Mouse (Mus musculus): Measurements from ENCODE around the gene 3110082I17Rik. TPM values are rescaled to one million over a fixed set of nuclear protein-coding genes. Genes with fewer than 3 reads are reported as not detected.
A peak's percentile ranks its signal among the peaks of the same experiment; 100 is the strongest.

The 3110082I17Rik gene
- polyA plus RNA-seq, 1 experiment from 2014 or later: 17.0 TPM

DNA sequence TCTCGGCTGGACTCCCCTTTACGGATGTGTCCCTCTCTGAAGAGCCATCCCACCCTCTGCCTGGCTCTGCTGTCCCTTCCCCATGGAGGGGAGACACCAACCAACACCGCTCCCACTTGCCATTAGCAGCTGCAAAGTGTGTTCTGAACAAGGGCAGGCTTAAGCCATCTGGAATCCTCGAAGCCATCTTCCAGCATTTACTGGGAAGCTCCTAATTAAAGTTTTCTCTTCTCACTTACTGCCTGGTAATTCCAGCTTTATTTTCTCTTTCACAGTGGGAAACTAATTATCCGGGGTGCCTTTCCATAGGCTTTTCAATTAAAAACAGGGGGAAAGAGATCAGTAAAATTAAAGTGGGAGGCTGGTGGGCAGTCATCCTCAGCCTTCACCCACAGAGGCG is 28.0 kb downstream of the 3110082I17Rik start:
- H3K4me1 ChIP-seq (ENCODE audit: control insufficient read depth in 2 of 2, insufficient read depth in 2 of 2, low read length in 2 of 2): peaks cover 8 to 17% of the 10 kb centered on the region in 2 experiments; a peak in 3 of 4 replicates
- H3K36me3 ChIP-seq (ENCODE audit: control insufficient read depth, insufficient read depth, low read length): no peaks in the 10 kb centered on the region
- H3K4me3 ChIP-seq (ENCODE audit: control insufficient read depth in 1 of 2, insufficient read depth in 1 of 2, low read depth in 1 of 2, low read length in 2 of 2): no peak overlapping the region
- ATAC-seq (ENCODE audit: insufficient number of reproducible peaks, insufficient read depth, low FRiP score, low read depth): no peak
- H3K27ac ChIP-seq (replicated peaks in 1 of 2; ENCODE audit: control insufficient read depth in 1 of 2, insufficient read depth in 1 of 2, low read depth in 2 of 2, low read length in 2 of 2): no peak overlapping the region
- H3K9me3 ChIP-seq (ENCODE audit: control insufficient read depth, low read length): no peaks in the 10 kb centered on the region
- H3K9ac ChIP-seq (ENCODE audit: low read length): no peak overlapping the region
- no peaks in the 10 kb centered on the region for H3K27me3 ChIP-seq (ENCODE audit: control insufficient read depth, insufficient read depth, low read length)
- H3K4me2 ChIP-seq (ENCODE audit: low read length): no peak overlapping the region
- WGBS: 81% methylated on average over 6 of the region's 6 CpGs

DNA sequence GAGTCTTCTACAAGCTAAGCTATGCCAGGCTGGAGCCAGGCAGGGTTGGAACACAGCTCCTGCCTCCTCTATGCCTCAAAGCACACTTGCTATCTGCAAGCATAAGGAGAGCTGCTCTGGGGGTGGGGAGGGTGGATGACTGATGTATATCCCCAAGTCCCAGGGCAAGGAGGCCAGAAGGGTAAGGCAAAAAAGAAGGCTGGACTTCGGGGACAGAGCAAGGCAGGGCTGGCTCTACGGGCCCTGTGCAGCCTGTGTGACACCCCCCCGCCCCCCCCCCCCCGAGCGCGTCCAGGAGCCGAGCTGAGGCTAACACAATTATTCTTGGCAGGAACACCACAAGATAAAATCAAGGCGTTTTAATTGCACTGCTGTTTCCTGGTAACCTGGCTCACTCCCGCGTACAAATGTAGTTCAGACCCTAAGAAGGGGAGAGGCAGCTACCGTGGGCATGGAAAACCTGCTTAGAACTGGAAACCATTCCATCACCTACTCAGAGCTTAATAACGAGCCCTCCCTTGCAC is 30.4 kb downstream of the 3110082I17Rik start:
- WGBS: 30% methylated on average over 12 of the region's 12 CpGs
- Histone ChIP-seq H3K27ac (replicated peaks in 1 of 2; ENCODE audit: control insufficient read depth in 1 of 2, insufficient read depth in 1 of 2, low read depth in 2 of 2, low read length in 2 of 2) (no peak overlapping the region), H3K4me1 (ENCODE audit: control insufficient read depth in 2 of 2, insufficient read depth in 2 of 2, low read length in 2 of 2) (peaks cover 8 to 17% of the 10 kb centered on the region in 2 experiments; a peak in 3 of 4 replicates), H3K27me3 (ENCODE audit: control insufficient read depth, insufficient read depth, low read length) (no peaks in the 10 kb centered on the region), H3K9ac (ENCODE audit: low read length) (no peak overlapping the region), H3K4me3 (ENCODE audit: control insufficient read depth in 1 of 2, insufficient read depth in 1 of 2, low read depth in 1 of 2, low read length in 2 of 2) (no peak overlapping the region), H3K36me3 (ENCODE audit: control insufficient read depth, insufficient read depth, low read length) (no peaks in the 10 kb centered on the region), H3K4me2 (ENCODE audit: low read length) (no peak overlapping the region), H3K9me3 (ENCODE audit: control insufficient read depth, low read length) (no peaks in the 10 kb centered on the region)
- no peak for ATAC-seq (ENCODE audit: insufficient number of reproducible peaks, insufficient read depth, low FRiP score, low read depth)

DNA sequence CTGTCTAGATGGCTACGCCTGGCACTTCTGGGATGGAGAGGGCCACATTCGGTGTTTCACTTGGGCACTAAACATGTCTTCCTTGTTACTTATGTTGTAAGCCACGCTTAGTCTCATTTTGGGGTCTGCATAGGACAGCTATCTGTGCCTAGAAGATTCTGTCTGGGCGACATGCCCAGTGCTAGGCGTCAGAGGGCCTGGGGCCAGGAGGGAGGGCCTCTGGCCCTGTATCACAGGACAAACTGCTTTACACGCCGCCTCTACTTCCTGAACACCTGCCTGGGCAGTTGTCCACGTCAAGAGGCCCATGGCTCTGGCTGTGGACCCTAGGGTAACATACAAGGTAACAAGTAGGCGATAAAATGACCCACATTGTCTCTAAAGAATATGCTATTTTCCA is 32.3 kb downstream of the 3110082I17Rik start:
- 49% methylated on average over 9 of the region's 9 CpGs for WGBS
- no peak overlapping the region for H3K4me2 ChIP-seq (ENCODE audit: low read length)
- peaks cover 15% of the 10 kb centered on the region for H3K27me3 ChIP-seq (ENCODE audit: control insufficient read depth, insufficient read depth, low read length)
- no peak overlapping the region for H3K27ac ChIP-seq (replicated peaks in 1 of 2; ENCODE audit: control insufficient read depth in 1 of 2, insufficient read depth in 1 of 2, low read depth in 2 of 2, low read length in 2 of 2)
- no peaks in the 10 kb centered on the region for H3K36me3 ChIP-seq (ENCODE audit: control insufficient read depth, insufficient read depth, low read length)
- ATAC-seq (ENCODE audit: insufficient number of reproducible peaks, insufficient read depth, low FRiP score, low read depth): no peak; the same call in 1 of the 2 replicates
- no peaks in the 10 kb centered on the region for H3K9me3 ChIP-seq (ENCODE audit: control insufficient read depth, low read length)
- peaks cover 13 to 23% of the 10 kb centered on the region in 2 experiments for H3K4me1 ChIP-seq (ENCODE audit: control insufficient read depth in 2 of 2, insufficient read depth in 2 of 2, low read length in 2 of 2)
- no peak overlapping the region for H3K4me3 ChIP-seq (ENCODE audit: control insufficient read depth in 1 of 2, insufficient read depth in 1 of 2, low read depth in 1 of 2, low read length in 2 of 2)
- H3K9ac ChIP-seq (ENCODE audit: low read length): no peak overlapping the region

DNA sequence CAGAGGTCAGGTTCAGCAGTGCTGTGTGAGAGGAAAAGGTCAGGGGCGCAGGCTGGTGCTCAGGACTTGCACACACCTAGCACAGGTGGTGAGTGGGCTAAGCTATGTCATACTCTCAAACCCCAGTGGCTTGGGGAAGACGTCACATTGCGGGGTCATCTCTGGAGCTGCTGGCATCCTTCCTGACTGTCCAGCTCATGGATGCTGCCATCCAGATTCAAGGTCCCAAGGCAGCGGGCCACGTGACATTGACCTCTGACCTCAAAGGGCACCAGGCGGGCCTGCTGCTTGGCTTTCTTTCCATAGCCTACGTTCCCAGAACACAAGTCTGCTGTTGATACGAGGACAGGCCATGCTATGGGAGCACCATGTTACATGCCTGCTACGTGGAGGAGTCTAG is 33.3 kb downstream of the 3110082I17Rik start:
- WGBS: 91% methylated on average over 9 of the region's 9 CpGs
- no peak overlapping the region for H3K9ac ChIP-seq (ENCODE audit: low read length)
- no peak overlapping the region for H3K4me2 ChIP-seq (ENCODE audit: low read length)
- no peaks in the 10 kb centered on the region for H3K36me3 ChIP-seq (ENCODE audit: control insufficient read depth, insufficient read depth, low read length)
- H3K4me1 ChIP-seq (ENCODE audit: control insufficient read depth in 2 of 2, insufficient read depth in 2 of 2, low read length in 2 of 2): peaks cover 14 to 29% of the 10 kb centered on the region in 2 experiments
- H3K27ac ChIP-seq (replicated peaks in 1 of 2; ENCODE audit: control insufficient read depth in 1 of 2, insufficient read depth in 1 of 2, low read depth in 2 of 2, low read length in 2 of 2): no peak overlapping the region
- peaks cover 22% of the 10 kb centered on the region for H3K27me3 ChIP-seq (ENCODE audit: control insufficient read depth, insufficient read depth, low read length)
- no peak for ATAC-seq (ENCODE audit: insufficient number of reproducible peaks, insufficient read depth, low FRiP score, low read depth)
- no peak overlapping the region for H3K4me3 ChIP-seq (ENCODE audit: control insufficient read depth in 1 of 2, insufficient read depth in 1 of 2, low read depth in 1 of 2, low read length in 2 of 2)
- H3K9me3 ChIP-seq (ENCODE audit: control insufficient read depth, low read length): no peaks in the 10 kb centered on the region

DNA sequence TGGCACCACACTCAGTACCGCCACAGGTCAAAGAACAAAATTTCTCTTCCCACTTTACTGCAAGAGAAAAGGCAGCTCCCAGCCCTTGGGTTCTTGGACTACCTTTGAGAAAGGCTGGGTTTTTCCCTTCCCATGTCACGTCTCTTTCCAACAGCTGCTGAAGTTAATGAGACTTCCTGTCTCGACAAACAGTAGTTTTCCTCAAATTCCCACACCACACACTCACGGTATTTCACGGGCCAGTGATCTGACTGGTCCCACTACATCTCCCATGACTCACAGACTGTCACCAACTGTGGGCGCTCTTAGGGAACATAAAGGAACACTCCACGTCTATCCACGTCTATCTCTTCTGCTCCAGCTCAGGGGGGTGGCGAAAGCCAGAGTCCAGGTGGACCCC is 35.1 kb downstream of the 3110082I17Rik start:
- Histone ChIP-seq H3K9me3 (ENCODE audit: control insufficient read depth, low read length) (no peaks in the 10 kb centered on the region), H3K27me3 (ENCODE audit: control insufficient read depth, insufficient read depth, low read length) (peaks cover 38% of the 10 kb centered on the region), H3K4me1 (ENCODE audit: control insufficient read depth in 2 of 2, insufficient read depth in 2 of 2, low read length in 2 of 2) (peaks cover 14 to 29% of the 10 kb centered on the region in 2 experiments), H3K4me3 (ENCODE audit: control insufficient read depth in 1 of 2, insufficient read depth in 1 of 2, low read depth in 1 of 2, low read length in 2 of 2) (no peak overlapping the region), H3K4me2 (ENCODE audit: low read length) (no peak overlapping the region), H3K36me3 (ENCODE audit: control insufficient read depth, insufficient read depth, low read length) (no peaks in the 10 kb centered on the region), H3K9ac (ENCODE audit: low read length) (no peak overlapping the region), H3K27ac (replicated peaks in 1 of 2; ENCODE audit: control insufficient read depth in 1 of 2, insufficient read depth in 1 of 2, low read depth in 2 of 2, low read length in 2 of 2) (no peak overlapping the region)
- ATAC-seq (ENCODE audit: insufficient number of reproducible peaks, insufficient read depth, low FRiP score, low read depth): no peak
- whole genome bisulfite sequencing: 68% methylated on average over 9 of the region's 9 CpGs

DNA sequence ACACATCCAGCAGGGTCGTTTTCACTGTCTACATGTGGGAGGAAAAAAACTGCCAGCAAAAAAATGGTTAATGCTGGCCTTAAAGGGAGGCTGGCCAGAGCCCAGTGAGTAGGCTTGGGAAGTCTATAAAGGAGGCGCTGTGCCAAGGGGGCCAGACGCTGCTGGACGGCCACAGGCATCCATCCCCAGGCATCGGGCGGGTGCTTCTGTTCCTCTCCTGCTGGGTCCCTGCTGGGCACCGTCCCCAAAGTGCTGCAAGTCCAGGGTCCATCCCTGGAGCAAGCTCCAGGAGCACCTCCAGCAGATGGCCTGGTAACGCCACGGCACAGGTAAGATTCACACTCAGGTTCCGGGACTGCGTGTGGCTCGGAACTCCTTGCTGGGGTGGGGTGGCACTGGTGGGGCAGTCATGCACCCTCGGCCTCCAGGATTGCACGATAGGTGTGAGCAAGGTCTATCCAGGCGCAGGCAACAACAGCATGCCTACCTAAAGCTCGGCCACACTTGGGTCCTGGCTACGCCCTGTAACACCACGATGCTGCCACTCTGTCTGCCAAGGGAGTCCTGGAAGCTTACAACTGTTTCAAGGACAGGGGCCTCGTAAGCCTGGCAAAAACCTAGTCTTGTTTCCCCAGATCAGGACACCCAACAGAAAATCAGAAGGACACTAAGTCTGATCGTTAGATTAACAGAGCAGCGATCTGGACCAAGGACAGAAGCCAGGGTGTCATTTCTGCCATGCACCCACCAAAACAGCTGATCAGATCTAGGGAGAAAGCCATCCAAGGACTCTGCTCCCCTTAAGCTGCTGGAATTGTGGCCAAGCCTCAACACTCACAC is 37.1 kb downstream of the 3110082I17Rik start, which contains the start of gene Gper1:
Gene Gper1, plus strand, starts transcription at position 126 of the 840 bp plus-strand sequence.
- Histone ChIP-seq H3K27me3 (ENCODE audit: control insufficient read depth, insufficient read depth, low read length) (peaks cover 38% of the 10 kb centered on the region), H3K9me3 (ENCODE audit: control insufficient read depth, low read length) (no peaks in the 10 kb centered on the region), H3K4me2 (ENCODE audit: low read length) (peak within 1 kb of the TSS; percentile 54), H3K9ac (ENCODE audit: low read length) (peak within 1 kb of the TSS; percentile 62), H3K4me1 (ENCODE audit: control insufficient read depth in 2 of 2, insufficient read depth in 2 of 2, low read length in 2 of 2) (peaks cover 18 to 32% of the 10 kb centered on the region in 2 experiments), H3K27ac (replicated peaks in 1 of 2; ENCODE audit: control insufficient read depth in 1 of 2, insufficient read depth in 1 of 2, low read depth in 2 of 2, low read length in 2 of 2) (no peak within 1 kb of the TSS), H3K4me3 (ENCODE audit: control insufficient read depth in 1 of 2, insufficient read depth in 1 of 2, low read depth in 1 of 2, low read length in 2 of 2) (peak within 1 kb of the TSS; percentile 22 to 26; a peak in 3 of 4 replicates), H3K36me3 (ENCODE audit: control insufficient read depth, insufficient read depth, low read length) (no peaks in the 10 kb centered on the region)
- WGBS: 56% methylated on average over 21 of the region's 21 CpGs
- peak; percentile 25; the same call in 1 of the 2 replicates for ATAC-seq (ENCODE audit: insufficient number of reproducible peaks, insufficient read depth, low FRiP score, low read depth)

DNA sequence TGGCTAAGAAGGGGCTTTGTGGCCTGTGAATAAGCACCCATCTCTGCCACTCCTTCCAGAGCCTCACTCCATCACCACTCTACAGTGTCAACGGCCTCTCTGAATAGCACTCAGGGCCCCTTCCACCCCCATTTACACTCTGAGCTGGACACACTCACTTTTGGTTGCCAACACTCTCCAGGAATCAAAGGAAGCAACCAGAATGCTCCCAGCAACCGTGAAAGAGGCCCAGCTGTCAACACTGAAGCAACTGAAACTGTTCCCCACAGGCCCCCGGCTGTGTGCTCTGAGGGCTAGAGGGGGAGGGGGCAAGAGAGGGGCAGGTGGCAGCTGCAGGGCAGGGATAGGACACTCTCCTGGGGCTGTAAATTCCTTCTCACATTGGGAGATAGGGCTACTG is 41.7 kb downstream of the 3110082I17Rik start:
- Histone ChIP-seq H3K36me3 (ENCODE audit: control insufficient read depth, insufficient read depth, low read length) (no peaks in the 10 kb centered on the region), H3K4me3 (ENCODE audit: control insufficient read depth in 1 of 2, insufficient read depth in 1 of 2, low read depth in 1 of 2, low read length in 2 of 2) (no peak overlapping the region), H3K27me3 (ENCODE audit: control insufficient read depth, insufficient read depth, low read length) (peaks cover 39% of the 10 kb centered on the region), H3K9ac (ENCODE audit: low read length) (no peak overlapping the region), H3K4me1 (ENCODE audit: control insufficient read depth in 2 of 2, insufficient read depth in 2 of 2, low read length in 2 of 2) (peaks cover 18 to 33% of the 10 kb centered on the region in 2 experiments), H3K9me3 (ENCODE audit: control insufficient read depth, low read length) (0 out of 2 replicates have a peak, but pooled peaks cover 4% of the 10 kb centered on the region), H3K4me2 (ENCODE audit: low read length) (peak overlapping the region; percentile 25; the same call in 1 of the 2 replicates), H3K27ac (replicated peaks in 1 of 2; ENCODE audit: control insufficient read depth in 1 of 2, insufficient read depth in 1 of 2, low read depth in 2 of 2, low read length in 2 of 2) (peak overlapping the region in 1 of 2 experiments; percentile 47; a peak in 1 of 4 replicates)
- 11% methylated on average over 3 of the region's 3 CpGs for WGBS
- peak; percentile 56; the same call in 1 of the 2 replicates for ATAC-seq (ENCODE audit: insufficient number of reproducible peaks, insufficient read depth, low FRiP score, low read depth)
